Mouse (Mus musculus) liver, embryonic 16.5 days (tissue): ENCODE measurements at regions not wholly inside any gene's neighbourhood (a gene's known extent, or its start where the extent isn't known, plus 50 kb on each side); places are given as distances from the start of the nearest gene placed in this dataset.

Experiments
- ATAC-seq: fragments of 200-750 bp; cut with Nextera tagmentation; 2 replicates; pipeline ENCODE4 v1.8.0; 2017; ENCODE audit warnings: low read depth, mild to moderate bottlenecking, moderate number of reproducible peaks, moderate library complexity
- H3K27ac ChIP-seq: fragments of 300-500 bp; sonication (generic); 2 replicates; pipeline ENCODE4 v1.5.1; 2014; ENCODE audit warnings: mild to moderate bottlenecking, low read length
- H3K27me3 ChIP-seq: fragments of 300-500 bp; sonication (generic); 2 replicates; pipeline ENCODE4 v1.6.1; 2014; ENCODE audit warnings: low read depth, low read length, mixed read lengths; ENCODE audit not compliant: control insufficient read depth, insufficient read depth
- H3K36me3 ChIP-seq: fragments of 300-500 bp; sonication (generic); 2 replicates; pipeline ENCODE4 v1.6.1; 2014; ENCODE audit warnings: mild to moderate bottlenecking; ENCODE audit not compliant: control insufficient read depth, insufficient read depth
- H3K4me1 ChIP-seq: fragments of 300-500 bp; sonication (generic); 2 replicates; pipeline ENCODE4 v1.6.1; 2014; ENCODE audit warnings: low read depth, low read length, mixed read lengths; ENCODE audit not compliant: control insufficient read depth
- H3K4me2 ChIP-seq: fragments of 300-500 bp; sonication (generic); 2 replicates; pipeline ENCODE4 v1.6.1; 2014; ENCODE audit warnings: low read depth, low read length, mixed read lengths
- H3K4me3 ChIP-seq: fragments of 300-500 bp; sonication (generic); 2 replicates; pipeline ENCODE4 v1.5.1; 2014; ENCODE audit warnings: low read depth, mild to moderate bottlenecking, low read length
- H3K9ac ChIP-seq: fragments of 300-500 bp; sonication (generic); 2 replicates; pipeline ENCODE4 v1.6.1; 2014; ENCODE audit warnings: low read depth, low read length
- H3K9me3 ChIP-seq: fragments of 300-500 bp; sonication (generic); replicated peaks from 2 replicates; pipeline ENCODE4 v1.6.1; 2016; ENCODE audit warnings: low read length; ENCODE audit not compliant: control insufficient read depth
- WGBS: fragments of 180-500 bp; shearing (Covaris S2); extraction: QIAGEN DNeasy Blood & Tissue Kit; methylation state at CpG from one replicate; pipeline ENCODE4 v1.1.7; 2014; ENCODE audit not compliant: insufficient replicate concordance; 5-methylcytosine and 5-hydroxymethylcytosine counted together

- H3K36me3 ChIP-seq: no peaks in the 10 kb centered on the region
- H3K9ac ChIP-seq: no peak overlapping the region
- ATAC-seq: no peak
- H3K4me3 ChIP-seq: no peak overlapping the region
- H3K4me2 ChIP-seq: no peak overlapping the region
- WGBS: 37% methylated on average over 8 of the region's 8 CpGs
- H3K27ac ChIP-seq: no peak overlapping the region
- no peaks in the 10 kb centered on the region for H3K27me3 ChIP-seq
- H3K4me1 ChIP-seq: no peaks in the 10 kb centered on the region; the same call in 1 of the 2 replicates
- H3K9me3 ChIP-seq: no peaks in the 10 kb centered on the region
Observed at GRCm38 (mm10) chr2:133416990-133417581, 134.9 kb upstream of the Bmp2 start.

- Histone ChIP-seq H3K9ac (no peak overlapping the region), H3K36me3 (no peaks in the 10 kb centered on the region), H3K9me3 (no peaks in the 10 kb centered on the region), H3K27ac (no peak overlapping the region), H3K4me2 (no peak overlapping the region), H3K27me3 (no peaks in the 10 kb centered on the region), H3K4me1 (peaks cover under 1% of the 10 kb centered on the region; the same call in 1 of the 2 replicates), H3K4me3 (no peak overlapping the region)
- peak; percentile 43 for ATAC-seq
- 38% methylated on average over 6 of the region's 6 CpGs for WGBS
Observed at GRCm38 (mm10) chr2:133419686-133420303, 132.2 kb upstream of the Bmp2 start.

- no peak overlapping the region for H3K9ac ChIP-seq
- peak; percentile 22; the same call in 1 of the 2 replicates for ATAC-seq
- no peak overlapping the region for H3K4me3 ChIP-seq
- H3K36me3 ChIP-seq: no peaks in the 10 kb centered on the region
- WGBS: 12% methylated on average over 5 of the region's 5 CpGs
- no peak overlapping the region for H3K27ac ChIP-seq
- no peaks in the 10 kb centered on the region for H3K27me3 ChIP-seq
- H3K4me2 ChIP-seq: peak overlapping the region; percentile 4; the same call in 1 of the 2 replicates
- peaks cover 34% of the 10 kb centered on the region for H3K4me1 ChIP-seq
- H3K9me3 ChIP-seq: no peaks in the 10 kb centered on the region
Observed at GRCm38 (mm10) chr2:133425538-133425937, 126.4 kb upstream of the Bmp2 start.

GRCm38 (mm10) chr2:133427039-133427438 is 124.9 kb upstream of the Bmp2 start:
- Histone ChIP-seq H3K9ac (no peak overlapping the region), H3K4me3 (no peak overlapping the region), H3K9me3 (no peaks in the 10 kb centered on the region), H3K36me3 (no peaks in the 10 kb centered on the region), H3K4me1 (peaks cover 40% of the 10 kb centered on the region), H3K4me2 (no peak overlapping the region), H3K27me3 (no peaks in the 10 kb centered on the region), H3K27ac (no peak overlapping the region)
- 21% methylated on average over 1 of the region's 1 CpGs for WGBS
- no peak for ATAC-seq

GRCm38 (mm10) chr2:133429369-133430062 is 122.4 kb upstream of the Bmp2 start:
- Histone ChIP-seq H3K4me2 (peak overlapping the region; percentile 32; the same call in 1 of the 2 replicates), H3K36me3 (no peaks in the 10 kb centered on the region), H3K27me3 (no peaks in the 10 kb centered on the region), H3K4me3 (no peak overlapping the region), H3K9ac (no peak overlapping the region), H3K4me1 (peaks cover 45% of the 10 kb centered on the region), H3K9me3 (no peaks in the 10 kb centered on the region), H3K27ac (peak overlapping the region; percentile 55)
- 13% methylated on average over 2 of the region's 2 CpGs for WGBS
- peak; percentile 84 for ATAC-seq

- Histone ChIP-seq H3K9ac (no peak overlapping the region), H3K27me3 (no peaks in the 10 kb centered on the region), H3K4me3 (no peak overlapping the region), H3K36me3 (no peaks in the 10 kb centered on the region), H3K9me3 (no peaks in the 10 kb centered on the region), H3K4me1 (peaks cover 33% of the 10 kb centered on the region), H3K4me2 (no peak overlapping the region), H3K27ac (peak overlapping the region; percentile 39; the same call in 1 of the 2 replicates)
- peak; percentile 62 for ATAC-seq
- 13% methylated on average over 4 of the region's 4 CpGs for WGBS
Observed at GRCm38 (mm10) chr2:133430741-133431438, 121.1 kb upstream of the Bmp2 start.

- H3K36me3 ChIP-seq: no peaks in the 10 kb centered on the region
- H3K9ac ChIP-seq: no peak overlapping the region
- WGBS: 62% methylated on average over 10 of the region's 10 CpGs
- no peaks in the 10 kb centered on the region for H3K9me3 ChIP-seq
- H3K4me2 ChIP-seq: no peak overlapping the region
- ATAC-seq: 0 out of 2 replicates have a peak, but pooled peaks have one; percentile 8
- H3K27ac ChIP-seq: no peak overlapping the region
- no peak overlapping the region for H3K4me3 ChIP-seq
- no peaks in the 10 kb centered on the region for H3K27me3 ChIP-seq
- H3K4me1 ChIP-seq: peaks cover 26% of the 10 kb centered on the region
Observed at GRCm38 (mm10) chr2:133432141-133432813, 119.7 kb upstream of the Bmp2 start.

- Histone ChIP-seq H3K36me3 (no peaks in the 10 kb centered on the region), H3K27ac (no peak overlapping the region), H3K9ac (no peak overlapping the region), H3K4me3 (no peak overlapping the region), H3K4me2 (no peak overlapping the region), H3K27me3 (no peaks in the 10 kb centered on the region), H3K9me3 (no peaks in the 10 kb centered on the region), H3K4me1 (peaks cover 4% of the 10 kb centered on the region)
- 51% methylated on average over 22 of the region's 22 CpGs for WGBS
- ATAC-seq: no peak
Observed at GRCm38 (mm10) chr2:133436913-133437843, 114.8 kb upstream of the Bmp2 start.
